Mouse (Mus musculus) liver, embryonic 12.5 days (tissue): Measurements from ENCODE around the gene Plekha6. TPM values are rescaled to one million over a fixed set of nuclear protein-coding genes. Genes with fewer than 3 reads are reported as not detected.

Experiments
- ATAC-seq: fragments of 200-750 bp; cut with Nextera tagmentation; 2 replicates; pipeline ENCODE4 v1.8.0; 2017; ENCODE audit warnings: moderate number of reproducible peaks, mild to moderate bottlenecking, moderate library complexity
- H3K27ac ChIP-seq: fragments of 300-500 bp; sonication (generic); 2 replicates; pipeline ENCODE4 v1.5.1; 2016; ENCODE audit warnings: mild to moderate bottlenecking
- H3K27me3 ChIP-seq: fragments of 300-500 bp; sonication (generic); replicated peaks from 2 replicates; pipeline ENCODE4 v1.6.1; 2016; ENCODE audit warnings: mild to moderate bottlenecking, moderate library complexity
- H3K36me3 ChIP-seq: fragments of 300-500 bp; sonication (generic); 2 replicates; pipeline ENCODE4 v1.6.1; 2016; ENCODE audit warnings: mild to moderate bottlenecking, moderate library complexity
- H3K4me1 ChIP-seq: fragments of 300-500 bp; sonication (generic); 2 replicates; pipeline ENCODE4 v1.6.1; 2016
- H3K4me2 ChIP-seq: fragments of 300-500 bp; sonication (generic); 2 replicates; pipeline ENCODE4 v1.6.1; 2016; ENCODE audit warnings: mild to moderate bottlenecking, moderate library complexity
- H3K4me3 ChIP-seq: fragments of 300-500 bp; sonication (generic); 2 replicates; pipeline ENCODE4 v1.5.1; 2016; ENCODE audit warnings: mild to moderate bottlenecking, moderate library complexity
- H3K9ac ChIP-seq: fragments of 300-500 bp; sonication (generic); 2 replicates; pipeline ENCODE4 v1.6.1; 2016; ENCODE audit warnings: mild to moderate bottlenecking, moderate library complexity
- H3K9me3 ChIP-seq: fragments of 300-500 bp; sonication (generic); replicated peaks from 2 replicates; pipeline ENCODE4 v1.6.1; 2016; ENCODE audit warnings: mild to moderate bottlenecking, moderate library complexity
- WGBS: fragments of 180-500 bp; shearing (Covaris S2); methylation state at CpG from one replicate; pipeline ENCODE4 v1.1.7; 2016; ENCODE audit not compliant: insufficient replicate concordance; 5-methylcytosine and 5-hydroxymethylcytosine counted together
- polyA plus RNA-seq: library from polyadenylated mRNA; unstranded; fragments of >200 nt; fragmentation: Nextera tagmentation; extraction: Ambion mirVana; gene quantifications from 2 replicates; pipeline ENCODE4 v1.2.1, GENCODE M21; 2016

The Plekha6 gene
- polyA plus RNA-seq, 1 experiment from 2014 or later: 2.2 TPM

- no peaks in the 10 kb centered on the region for H3K9me3 ChIP-seq
- no peak for ATAC-seq
- 80% methylated on average over 2 of the region's 2 CpGs for WGBS
- no peaks in the 10 kb centered on the region for H3K36me3 ChIP-seq
- H3K4me2 ChIP-seq: no peak overlapping the region
- H3K4me3 ChIP-seq: no peak overlapping the region
- H3K4me1 ChIP-seq: peaks cover 7% of the 10 kb centered on the region
- no peak overlapping the region for H3K9ac ChIP-seq
- H3K27ac ChIP-seq: no peak overlapping the region
- H3K27me3 ChIP-seq: peaks cover 4% of the 10 kb centered on the region; the same call in 1 of the 2 replicates
Observed at GRCm38 (mm10) chr1:133344357-133344756, 180.3 kb downstream of the Plekha6 start.

GRCm38 (mm10) chr1:133346531-133346930 lies 182.5 kb downstream of the Plekha6 start:
- no peaks in the 10 kb centered on the region for H3K36me3 ChIP-seq
- H3K27me3 ChIP-seq: peaks cover 16% of the 10 kb centered on the region
- H3K4me1 ChIP-seq: peaks cover 7% of the 10 kb centered on the region
- H3K4me3 ChIP-seq: no peak overlapping the region
- no peak overlapping the region for H3K27ac ChIP-seq
- no peak overlapping the region for H3K9ac ChIP-seq
- no peaks in the 10 kb centered on the region for H3K9me3 ChIP-seq
- no peak overlapping the region for H3K4me2 ChIP-seq
- 73% methylated on average over 9 of the region's 9 CpGs for WGBS
- no peak for ATAC-seq

- Histone ChIP-seq H3K9ac (no peak overlapping the region), H3K9me3 (no peaks in the 10 kb centered on the region), H3K27me3 (peaks cover 23% of the 10 kb centered on the region), H3K36me3 (no peaks in the 10 kb centered on the region), H3K4me3 (no peak overlapping the region), H3K4me1 (peaks cover 7% of the 10 kb centered on the region), H3K4me2 (no peak overlapping the region), H3K27ac (no peak overlapping the region)
- no peak for ATAC-seq
- WGBS: 55% methylated on average over 3 of the region's 3 CpGs
Observed at GRCm38 (mm10) chr1:133347226-133347625, 183.2 kb downstream of the Plekha6 start.

GRCm38 (mm10) chr1:133347693-133348520 lies 183.9 kb downstream of the Plekha6 start:
- no peak overlapping the region for H3K4me2 ChIP-seq
- peaks cover 26% of the 10 kb centered on the region for H3K27me3 ChIP-seq
- H3K9me3 ChIP-seq: no peaks in the 10 kb centered on the region
- H3K4me1 ChIP-seq: peaks cover 7% of the 10 kb centered on the region
- H3K27ac ChIP-seq: no peak overlapping the region
- ATAC-seq: no peak
- H3K9ac ChIP-seq: no peak overlapping the region
- no peak overlapping the region for H3K4me3 ChIP-seq
- no peaks in the 10 kb centered on the region for H3K36me3 ChIP-seq
- WGBS: 30% methylated on average over 11 of the region's 11 CpGs

GRCm38 (mm10) chr1:133350210-133350609 lies 186.2 kb downstream of the Plekha6 start, which contains the start of gene Ren1:
Ren1 (plus strand) TSS chr1:133350510.
- Histone ChIP-seq H3K4me1 (peaks cover 7% of the 10 kb centered on the region), H3K4me3 (no peak within 1 kb of the TSS), H3K9me3 (no peaks in the 10 kb centered on the region), H3K36me3 (no peaks in the 10 kb centered on the region), H3K27me3 (peaks cover 43% of the 10 kb centered on the region), H3K9ac (no peak within 1 kb of the TSS), H3K27ac (no peak within 1 kb of the TSS), H3K4me2 (no peak within 1 kb of the TSS)
- WGBS: 74% methylated on average over 1 of the region's 1 CpGs
- ATAC-seq: no peak

GRCm38 (mm10) chr1:133351762-133352161 lies 187.8 kb downstream of the Plekha6 start:
- peaks cover 7% of the 10 kb centered on the region for H3K4me1 ChIP-seq
- ATAC-seq: no peak
- H3K4me3 ChIP-seq: no peak overlapping the region
- H3K4me2 ChIP-seq: no peak overlapping the region
- WGBS: 43% methylated on average over 9 of the region's 9 CpGs
- H3K36me3 ChIP-seq: no peaks in the 10 kb centered on the region
- no peak overlapping the region for H3K9ac ChIP-seq
- peaks cover 59% of the 10 kb centered on the region for H3K27me3 ChIP-seq
- no peaks in the 10 kb centered on the region for H3K9me3 ChIP-seq
- H3K27ac ChIP-seq: no peak overlapping the region

Other genes with a start within 250 kb of the Plekha6 start
- gene Mdm4, start 133.6 kb upstream of the Plekha6 start, polyA plus RNA-seq: 24.9 and 26.2 TPM in 2 replicates
- 1.8 and 1.9 TPM in 2 replicates for gene Pik3c2b, start 118.5 kb upstream of the Plekha6 start, polyA plus RNA-seq
- 60.8 and 63.8 TPM in 2 replicates for gene Ppp1r15b, start 33.1 kb upstream of the Plekha6 start, polyA plus RNA-seq
- gene Golt1a, start 145.6 kb downstream of the Plekha6 start, polyA plus RNA-seq: 4.4 and 5.8 TPM in 2 replicates
- not detected in 2 replicates for gene Kiss1, start 157.7 kb downstream of the Plekha6 start, polyA plus RNA-seq
- 0.29 and 0.39 TPM in 2 replicates for gene Ren1, start 186.3 kb downstream of the Plekha6 start, polyA plus RNA-seq
- gene Etnk2, start 199.4 kb downstream of the Plekha6 start, polyA plus RNA-seq: 4.0 and 4.1 TPM in 2 replicates